Mouse (Mus musculus) liver, embryonic 13.5 days (tissue): ENCODE measurements around the gene Gatd1. TPM values are rescaled to one million over a fixed set of nuclear protein-coding genes. Genes with fewer than 3 reads are reported as not detected.
"Not testable (repeated sequence)": the region's sequence is repeated elsewhere in the genome, so short reads cannot be mapped to it uniquely, and the experiment has no call there.

ENCODE experiments used
- ATAC-seq: fragments of 200-750 bp; cut with Nextera tagmentation; 2 replicates; pipeline ENCODE4 v1.8.0; 2017; ENCODE audit warnings: low read depth, mild to moderate bottlenecking, moderate number of reproducible peaks, moderate library complexity
- DNase-seq: peaks from one replicate; pipeline ENCODE4 v3.0.0; 2022
- H3K27ac ChIP-seq: fragments of 300-500 bp; sonication (generic); 2 replicates; pipeline ENCODE4 v1.5.1; 2015; ENCODE audit warnings: moderate library complexity, mild to moderate bottlenecking, inconsistent platforms
- H3K27me3 ChIP-seq: fragments of 300-500 bp; sonication (generic); 2 replicates; pipeline ENCODE4 v1.6.1; 2015; ENCODE audit warnings: mild to moderate bottlenecking, inconsistent platforms
- H3K36me3 ChIP-seq: fragments of 300-500 bp; sonication (generic); 2 replicates; pipeline ENCODE4 v1.6.1; 2015; ENCODE audit warnings: mild to moderate bottlenecking, inconsistent platforms
- H3K4me1 ChIP-seq: fragments of 300-500 bp; sonication (generic); replicated peaks from 2 replicates; pipeline ENCODE4 v1.6.1; 2015; ENCODE audit warnings: inconsistent platforms
- H3K4me2 ChIP-seq: fragments of 300-500 bp; sonication (generic); 2 replicates; pipeline ENCODE4 v1.6.1; 2015; ENCODE audit warnings: inconsistent platforms, mild to moderate bottlenecking, moderate library complexity
- H3K4me3 ChIP-seq: fragments of 300-500 bp; sonication (generic); replicated peaks from 2 replicates; pipeline ENCODE4 v1.5.1; 2015; ENCODE audit warnings: mild to moderate bottlenecking, inconsistent platforms
- H3K9ac ChIP-seq: fragments of 300-500 bp; sonication (generic); 2 replicates; pipeline ENCODE4 v1.6.1; 2015; ENCODE audit warnings: mild to moderate bottlenecking, inconsistent platforms
- H3K9me3 ChIP-seq: fragments of 300-500 bp; sonication (generic); replicated peaks from 2 replicates; pipeline ENCODE4 v1.6.1; 2016; ENCODE audit warnings: inconsistent platforms
- whole genome bisulfite sequencing: fragments of 180-500 bp; shearing (Covaris S2); methylation state at CpG from one replicate; pipeline ENCODE4 v1.1.7; 2015; ENCODE audit not compliant: insufficient replicate concordance; 5-methylcytosine and 5-hydroxymethylcytosine counted together
- polyA plus RNA-seq: library from polyadenylated mRNA; unstranded; fragments of >200 nt; fragmentation: Nextera tagmentation; extraction: Ambion mirVana; gene quantifications from 2 replicates; pipeline ENCODE4 v1.2.1, GENCODE M21; 2015

Gatd1 gene
- polyA plus RNA-seq, 1 experiment from 2014 or later = 18.1 TPM

GRCm38 (mm10) chr7:141455610-141456314 is 41.8 kb upstream of the Gatd1 start:
- Histone ChIP-seq H3K27ac (peak overlapping the region; percentile 91), H3K36me3 (peaks cover 16% of the 10 kb centered on the region), H3K9ac (peak overlapping the region; percentile 84), H3K9me3 (no peaks in the 10 kb centered on the region), H3K27me3 (peaks cover 22% of the 10 kb centered on the region), H3K4me1 (peaks cover 52% of the 10 kb centered on the region), H3K4me3 (peak overlapping the region; percentile 84), H3K4me2 (peak overlapping the region; percentile 100)
- peak; percentile 13 for ATAC-seq
- peak; percentile 67 for DNase-seq
- WGBS = 2% methylated on average over 23 of the region's 23 CpGs

- peak within 1 kb of the TSS; percentile 100 for H3K4me2 ChIP-seq
- WGBS = under 1% methylated on average over 41 of the region's 45 CpGs
- peaks cover 15% of the 10 kb centered on the region for H3K27me3 ChIP-seq
- peak; percentile 93 for DNase-seq
- peak; percentile 88 for ATAC-seq
- H3K36me3 ChIP-seq = peaks cover 23% of the 10 kb centered on the region
- peak within 1 kb of the TSS; percentile 84 for H3K4me3 ChIP-seq
- H3K9me3 ChIP-seq = no peaks in the 10 kb centered on the region
- peak within 1 kb of the TSS; percentile 84 for H3K9ac ChIP-seq
- H3K27ac ChIP-seq = peak within 1 kb of the TSS; percentile 91
- peaks cover 52% of the 10 kb centered on the region for H3K4me1 ChIP-seq
Observed at GRCm38 (mm10) chr7:141454967-141455551, 41.1 kb upstream of the Gatd1 start, which contains the start of gene Pnpla2. Pnpla2 (plus strand) TSS chr7:141455198.

- DNase-seq = no peak
- Histone ChIP-seq H3K9me3 (no peaks in the 10 kb centered on the region), H3K36me3 (peaks cover 37% of the 10 kb centered on the region), H3K27me3 (0 out of 2 replicates have a peak, but pooled peaks cover 1% of the 10 kb centered on the region), H3K4me1 (peaks cover 66% of the 10 kb centered on the region), H3K4me2 (no peak overlapping the region), H3K27ac (no peak overlapping the region), H3K9ac (no peak overlapping the region), H3K4me3 (no peak overlapping the region)
- ATAC-seq = no peak
- 64% methylated on average over 2 of the region's 2 CpGs for WGBS
Observed at GRCm38 (mm10) chr7:141453636-141454035, 39.7 kb upstream of the Gatd1 start.

GRCm38 (mm10) chr7:141451928-141452327 is 38.0 kb upstream of the Gatd1 start:
- Histone ChIP-seq H3K27me3 (no peaks in the 10 kb centered on the region), H3K27ac (peak overlapping the region; percentile 53), H3K9ac (peak overlapping the region; percentile 36), H3K9me3 (no peaks in the 10 kb centered on the region), H3K4me2 (0 out of 2 replicates have a peak overlapping the region, but pooled peaks have one; percentile 2), H3K4me1 (peaks cover 66% of the 10 kb centered on the region), H3K4me3 (no peak overlapping the region), H3K36me3 (peaks cover 43% of the 10 kb centered on the region)
- DNase-seq (no peak), ATAC-seq (no peak)

GRCm38 (mm10) chr7:141447110-141447991 is 33.4 kb upstream of the Gatd1 start, which contains the start of gene Rplp2:
Rplp2 (plus strand) TSS chr7:141447370.
- peak; percentile 85 for ATAC-seq
- WGBS = under 1% methylated on average over 63 of the region's 63 CpGs
- H3K9me3 ChIP-seq = no peaks in the 10 kb centered on the region
- H3K4me1 ChIP-seq = peaks cover 75% of the 10 kb centered on the region
- H3K4me2 ChIP-seq = peak within 1 kb of the TSS; percentile 76
- peak; percentile 92 for DNase-seq
- peaks cover 49% of the 10 kb centered on the region for H3K36me3 ChIP-seq
- peak within 1 kb of the TSS; percentile 90 for H3K27ac ChIP-seq
- H3K9ac ChIP-seq = peak within 1 kb of the TSS; percentile 96
- H3K4me3 ChIP-seq = peak within 1 kb of the TSS; percentile 92
- H3K27me3 ChIP-seq = no peaks in the 10 kb centered on the region

- Histone ChIP-seq H3K4me1 (peaks cover 76% of the 10 kb centered on the region), H3K36me3 (peaks cover 49% of the 10 kb centered on the region), H3K4me3 (peak overlapping the region; percentile 92), H3K4me2 (peak overlapping the region; percentile 76), H3K9ac (peak overlapping the region; percentile 96), H3K27ac (peak overlapping the region; percentile 90; the same call in 1 of the 2 replicates)
- not testable (repeated sequence) for ATAC-seq, H3K27me3 ChIP-seq, H3K9me3 ChIP-seq, DNase-seq
- 54% methylated on average over 3 of the region's 3 CpGs for whole genome bisulfite sequencing
Observed at GRCm38 (mm10) chr7:141446374-141446773, 32.4 kb upstream of the Gatd1 start.

GRCm38 (mm10) chr7:141443828-141444237 is 29.9 kb upstream of the Gatd1 start, which contains the start of gene Pidd1:
Pidd1 (minus strand) TSS chr7:141444025.
- Histone ChIP-seq H3K9me3 (no peaks in the 10 kb centered on the region), H3K27ac (peak within 1 kb of the TSS; percentile 79), H3K27me3 (no peaks in the 10 kb centered on the region), H3K4me3 (peak within 1 kb of the TSS; percentile 72), H3K36me3 (peaks cover 49% of the 10 kb centered on the region), H3K4me1 (peaks cover 65% of the 10 kb centered on the region), H3K9ac (peak within 1 kb of the TSS; percentile 83), H3K4me2 (peak within 1 kb of the TSS; percentile 97)
- DNase-seq (peak; percentile 78), ATAC-seq (peak; percentile 68)
- WGBS = under 1% methylated on average over 25 of the region's 25 CpGs

GRCm38 (mm10) chr7:141443081-141443821 is 29.3 kb upstream of the Gatd1 start:
- Histone ChIP-seq H3K4me3 (peak overlapping the region; percentile 72), H3K27me3 (no peaks in the 10 kb centered on the region), H3K4me1 (peaks cover 63% of the 10 kb centered on the region), H3K9ac (peak overlapping the region; percentile 83), H3K4me2 (peak overlapping the region; percentile 97), H3K9me3 (no peaks in the 10 kb centered on the region), H3K27ac (peak overlapping the region; percentile 79), H3K36me3 (peaks cover 49% of the 10 kb centered on the region)
- DNase-seq (peak; percentile 42), ATAC-seq (peak; percentile 15)
- WGBS = 19% methylated on average over 12 of the region's 12 CpGs

- Histone ChIP-seq H3K4me2 (peak overlapping the region; percentile 97), H3K9me3 (no peaks in the 10 kb centered on the region), H3K36me3 (peaks cover 54% of the 10 kb centered on the region), H3K4me3 (peak overlapping the region; percentile 72), H3K9ac (peak overlapping the region; percentile 83), H3K4me1 (peaks cover 69% of the 10 kb centered on the region), H3K27ac (peak overlapping the region; percentile 79; the same call in 1 of the 2 replicates), H3K27me3 (no peaks in the 10 kb centered on the region)
- DNase-seq = no peak
- ATAC-seq = no peak
- WGBS = 86% methylated on average over 13 of the region's 13 CpGs
Observed at GRCm38 (mm10) chr7:141442199-141442598, 28.3 kb upstream of the Gatd1 start.

GRCm38 (mm10) chr7:141441460-141441859 is 27.5 kb upstream of the Gatd1 start:
- peaks cover 71% of the 10 kb centered on the region for H3K4me1 ChIP-seq
- DNase-seq (no peak), ATAC-seq (no peak)
- H3K9ac ChIP-seq = peak overlapping the region; percentile 83
- H3K27ac ChIP-seq = peak overlapping the region; percentile 18; the same call in 1 of the 2 replicates
- H3K4me2 ChIP-seq = peak overlapping the region; percentile 97
- H3K27me3 ChIP-seq = no peaks in the 10 kb centered on the region
- no peak overlapping the region; the same call in 1 of the 2 replicates for H3K4me3 ChIP-seq
- 92% methylated on average over 9 of the region's 9 CpGs for WGBS
- no peaks in the 10 kb centered on the region for H3K9me3 ChIP-seq
- H3K36me3 ChIP-seq = peaks cover 54% of the 10 kb centered on the region
